Mouse (Mus musculus) thymus, adult 18-20 months (tissue): ENCODE results near the gene Rbm41.

Experiments
- DNase-seq, 2 experiments: peaks; one replicate each; pipeline ENCODE4 v3.0.0; 2022; ENCODE audit warnings: mixed read lengths in 2 of 2

The Rbm41 gene

GRCm38 (mm10) chrX:139997740-139998690 lies at the start of gene Rbm41:
Gene Rbm41, minus strand, starts transcription at chrX:139998595.
- peak; percentile 18 to 42 for DNase-seq

- no peak for DNase-seq
Measured at GRCm38 (mm10) chrX:139998691-139999065, 283 bp upstream of the Rbm41 start.

- no peak for DNase-seq
Measured at GRCm38 (mm10) chrX:139982115-139982514, 16.3 kb downstream of the Rbm41 start.

GRCm38 (mm10) chrX:139933507-139933906 lies 64.9 kb downstream of the Rbm41 start:
- DNase-seq: no peak

- DNase-seq: no peak
Measured at GRCm38 (mm10) chrX:139932472-139932871, 65.9 kb downstream of the Rbm41 start.

- DNase-seq: no peak
Measured at GRCm38 (mm10) chrX:139920572-139920971, 77.8 kb downstream of the Rbm41 start.

GRCm38 (mm10) chrX:139891387-139891786 lies 107.0 kb downstream of the Rbm41 start:
- no peak for DNase-seq

GRCm38 (mm10) chrX:139883221-139883620 lies 115.2 kb downstream of the Rbm41 start:
- no peak for DNase-seq

- DNase-seq: no peak
Measured at GRCm38 (mm10) chrX:139877936-139878335, 120.5 kb downstream of the Rbm41 start.

- no peak for DNase-seq
Measured at GRCm38 (mm10) chrX:139877105-139877504, 121.3 kb downstream of the Rbm41 start.

GRCm38 (mm10) chrX:139870938-139871791 lies 127.2 kb downstream of the Rbm41 start, which contains the start of gene Morc4:
Gene Morc4, minus strand, starts transcription at chrX:139871677.
- DNase-seq: no peak

GRCm38 (mm10) chrX:139870300-139870711 lies 128.1 kb downstream of the Rbm41 start:
- no peak for DNase-seq

- DNase-seq: no peak
Measured at GRCm38 (mm10) chrX:139859402-139859801, 139.0 kb downstream of the Rbm41 start.

GRCm38 (mm10) chrX:139854795-139855194 lies 143.6 kb downstream of the Rbm41 start:
- DNase-seq: no peak

- no peak for DNase-seq
Measured at GRCm38 (mm10) chrX:139841091-139841490, 157.3 kb downstream of the Rbm41 start.
